Comparison of ENCODE assay signal across 31 mouse cellular contexts in the genomic region with DNA sequence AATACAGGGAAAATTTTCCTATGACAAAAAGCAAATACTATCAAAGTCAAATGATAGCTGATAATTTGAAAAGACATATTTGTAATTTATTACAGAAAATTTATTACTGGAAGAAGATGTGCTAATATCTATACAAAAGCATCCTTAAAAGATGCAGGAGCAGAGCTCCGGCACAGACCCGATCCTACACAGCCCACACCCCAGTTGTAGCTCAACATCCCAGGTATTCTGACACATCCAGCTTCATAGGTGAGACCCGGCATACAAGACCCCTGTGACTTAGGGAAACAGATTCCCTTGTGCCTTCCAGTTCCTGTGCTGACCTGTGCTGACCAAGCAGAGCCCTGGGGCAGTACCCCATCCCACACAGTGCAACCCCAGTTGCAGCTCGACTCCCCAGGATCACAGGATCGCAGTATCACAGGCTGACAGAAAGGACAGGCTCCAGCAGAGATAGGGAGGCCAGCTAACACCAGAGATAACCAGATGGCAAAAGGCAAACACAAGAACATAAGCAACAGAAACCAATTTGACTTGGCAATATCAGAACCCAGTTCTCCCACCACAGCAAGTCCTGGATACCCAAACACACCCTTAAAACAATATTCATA. TPM values are rescaled to one million over a fixed set of nuclear protein-coding genes. Genes with fewer than 3 reads are reported as not detected.
A peak's percentile ranks its signal among the peaks of the same experiment; 100 is the strongest.
DNase-seq lines count a peak whose midpoint lies in the region; ATAC-seq lines count a peak whose summit lies in the region.
"Had no signal": no experiment of that assay in that cellular context is flagged by ENCODE, and none has a peak within 500 bp of the region (broad histone marks: within the 10 kb centered on the region; RNA-seq: fewer than 3 reads in every experiment).

No protein-coding gene starts in this region.

- no peak overlapping the region for H3K9ac ChIP-seq in heart, embryonic 11.5 days (ENCODE audit: low read depth, low read length)
- no peak overlapping the region for H3K9ac ChIP-seq in heart, embryonic 12.5 days
- H3K9ac ChIP-seq in liver, embryonic 15.5 days, result no peak overlapping the region
- H3K9ac ChIP-seq: heart, embryonic 15.5 days; limb, embryonic 13.5 days; neural tube, embryonic 12.5 days had no signal

- no peak overlapping the region for H3K4me2 ChIP-seq in heart, embryonic 11.5 days
- H3K4me2 ChIP-seq in heart, embryonic 12.5 days, result no peak overlapping the region
- no peak overlapping the region for H3K4me2 ChIP-seq in liver, embryonic 15.5 days
- H3K4me2 ChIP-seq: heart, embryonic 15.5 days; limb, embryonic 13.5 days; midbrain, embryonic 11.5 days; neural tube, embryonic 12.5 days had no signal

- H3K27ac ChIP-seq in heart, embryonic 11.5 days (ENCODE audit: low read depth, low read length), result no peak overlapping the region
- no peak overlapping the region for H3K27ac ChIP-seq in heart, embryonic 12.5 days (ENCODE audit: poor library complexity, severe bottlenecking)
- H3K27ac ChIP-seq in liver, embryonic 15.5 days (replicated peaks), result 0 out of 2 replicates have a peak overlapping the region, but pooled peaks have one; percentile 19
- H3K27ac ChIP-seq: gastrocnemius, adult 2 months; heart, adult 2 months; heart, embryonic 15.5 days; layer of hippocampus, adult 2 months; left cerebral cortex, adult 2 months; limb, embryonic 13.5 days; macrophage; neural tube, embryonic 12.5 days had no signal

- ATAC-seq in heart, embryonic 11.5 days (replicated peaks; ENCODE audit: insufficient number of reproducible peaks, low FRiP score, low TSS enrichment), result 0 out of 2 replicates have a peak, but pooled peaks have one; percentile 71
- ATAC-seq in heart, embryonic 12.5 days (ENCODE audit: insufficient number of reproducible peaks, low FRiP score), result no peak
- ATAC-seq in liver, embryonic 15.5 days (ENCODE audit: insufficient read depth), result peak; percentile 99
- ATAC-seq: forebrain, embryonic 16.5 days; hindbrain, embryonic 16.5 days; Patski had no signal

- H3K27me3 ChIP-seq in heart, embryonic 11.5 days (ENCODE audit: control insufficient read depth, insufficient read depth, low read length), result no peaks in the 10 kb centered on the region
- H3K27me3 ChIP-seq in heart, embryonic 12.5 days (replicated peaks), result no peaks in the 10 kb centered on the region
- no peaks in the 10 kb centered on the region for H3K27me3 ChIP-seq in liver, embryonic 15.5 days
- H3K27me3 ChIP-seq: heart, embryonic 15.5 days; limb, embryonic 13.5 days; neural tube, embryonic 12.5 days; Patski had no signal

- peak; percentile 57 for DNase-seq in liver
- no peak for DNase-seq in testis, postnatal 14 days (ENCODE audit: low spot score)
- DNase-seq in cerebellum, adult 11 months, result no peak
- DNase-seq in spleen, adult 12 weeks (ENCODE audit: low spot score), result no peak
- DNase-seq: adrenal gland, postnatal 10 days; cerebellum, adult 2 months; cerebellum, postnatal 25 days; gastrocnemius, adult 2 months; gastrocnemius, postnatal 36 days; heart, adult 2 months; kidney, adult 2 months; kidney, postnatal 36 days; lung, adult 2 months; lung, postnatal 10 days; thymus, adult 2 months; thymus, postnatal 36 days had no signal

- no peaks in the 10 kb centered on the region for H3K4me1 ChIP-seq in heart, embryonic 11.5 days (ENCODE audit: control insufficient read depth, insufficient read depth, low read length)
- H3K4me1 ChIP-seq in heart, embryonic 12.5 days (replicated peaks), result no peaks in the 10 kb centered on the region
- peaks cover 4% of the 10 kb centered on the region for H3K4me1 ChIP-seq in liver, embryonic 15.5 days (replicated peaks)
- H3K4me1 ChIP-seq: heart, embryonic 15.5 days; limb, embryonic 13.5 days; neural tube, embryonic 12.5 days had no signal

- 81% methylated on average over 5 of the region's 5 CpGs for WGBS in heart, embryonic 11.5 days (ENCODE audit: insufficient replicate concordance)
- 84% methylated on average over 5 of the region's 5 CpGs for WGBS in heart, embryonic 12.5 days
- 66% methylated on average over 5 of the region's 5 CpGs for WGBS in liver, embryonic 15.5 days (ENCODE audit: insufficient replicate concordance)

- H3K9me3 ChIP-seq in heart, embryonic 11.5 days (replicated peaks; ENCODE audit: control insufficient read depth, low read length), result no peaks in the 10 kb centered on the region
- no peaks in the 10 kb centered on the region for H3K9me3 ChIP-seq in heart, embryonic 12.5 days (replicated peaks)
- no peaks in the 10 kb centered on the region for H3K9me3 ChIP-seq in liver, embryonic 15.5 days (replicated peaks)
- H3K9me3 ChIP-seq: G1E; heart, embryonic 15.5 days; limb, embryonic 13.5 days; neural tube, embryonic 12.5 days had no signal

- H3K36me3 ChIP-seq in heart, embryonic 11.5 days (ENCODE audit: control insufficient read depth, insufficient read depth, low read length), result no peaks in the 10 kb centered on the region
- peaks cover 16% of the 10 kb centered on the region for H3K36me3 ChIP-seq in heart, embryonic 12.5 days
- peaks cover 6% of the 10 kb centered on the region for H3K36me3 ChIP-seq in liver, embryonic 15.5 days (replicated peaks)

- H3K4me3 ChIP-seq in heart, embryonic 11.5 days (ENCODE audit: low read depth, low read length), result no peak overlapping the region
- no peak overlapping the region for H3K4me3 ChIP-seq in heart, embryonic 12.5 days
- H3K4me3 ChIP-seq in liver, embryonic 15.5 days (replicated peaks), result no peak overlapping the region
- H3K4me3 ChIP-seq: gastrocnemius, adult 2 months; heart, adult 2 months; heart, embryonic 15.5 days; layer of hippocampus, adult 2 months; left cerebral cortex, adult 2 months; limb, embryonic 13.5 days; myocyte; neural tube, embryonic 12.5 days had no signal

RNA-seq across cellular contexts. Expression of gene Trmt11, which starts 22.8 kb away (rescaled TPM):
- polyA plus RNA-seq in heart, embryonic 11.5 days (2014; fragmentation: Nextera tagmentation; extraction: Ambion mirVana), result 20.7 and 21.8 TPM in 2 replicates
- 18.6 and 20.3 TPM in 2 replicates for polyA plus RNA-seq in heart, embryonic 12.5 days (2016; fragmentation: Nextera tagmentation; extraction: Ambion mirVana)
- polyA plus RNA-seq in liver, embryonic 15.5 days (2015; fragmentation: Nextera tagmentation; extraction: Ambion mirVana), result 13.4 and 14.7 TPM in 2 replicates

RNA-seq across cellular contexts. Expression of gene Hint3, which starts 51.7 kb away (rescaled TPM):
- 26.1 and 30.2 TPM in 2 replicates for polyA plus RNA-seq in heart, embryonic 11.5 days (2014; fragmentation: Nextera tagmentation; extraction: Ambion mirVana)
- 29.2 and 32.8 TPM in 2 replicates for polyA plus RNA-seq in heart, embryonic 12.5 days (2016; fragmentation: Nextera tagmentation; extraction: Ambion mirVana)
- 13.3 and 15.6 TPM in 2 replicates for polyA plus RNA-seq in liver, embryonic 15.5 days (2015; fragmentation: Nextera tagmentation; extraction: Ambion mirVana)
